Mouse (Mus musculus): ENCODE measurements at regions not wholly inside any gene's neighbourhood (a gene's known extent, or its start where the extent isn't known, plus 50 kb on each side); places are given as distances from the start of the nearest gene placed in this dataset.

GRCm38 (mm10) chr13:11344500-11344899 lies 762.2 kb downstream of the Ryr2 start:
- H3ac ChIP-seq (ENCODE audit: control insufficient read depth, insufficient read length), result no peak overlapping the region
- H3K4me3 ChIP-seq, result no peak overlapping the region
- no peak for TF ChIP-seq USF1 (IDR thresholded peaks at IDR 0.05; ENCODE audit: low read depth)
- no peak for TF ChIP-seq POLR2AphosphoS2 (IDR thresholded peaks at IDR 0.05; ENCODE audit: insufficient read length, low read depth)
- TF ChIP-seq SRF (IDR thresholded peaks at IDR 0.05; ENCODE audit: control insufficient read depth, insufficient read length, low read depth), result no peak
- TF ChIP-seq E2F4 (IDR thresholded peaks at IDR 0.05; ENCODE audit: insufficient read depth), result no peak
- no peak for TF ChIP-seq TCF12 (IDR thresholded peaks at IDR 0.05; ENCODE audit: insufficient read depth, poor library complexity, severe bottlenecking)
- TF ChIP-seq MYOD1 (IDR thresholded peaks at IDR 0.05; ENCODE audit: control insufficient read depth in 1 of 3, insufficient read length in 2 of 3, low read depth in 2 of 3), result no peak
- no peak for TF ChIP-seq POLR2A (IDR thresholded peaks at IDR 0.05; ENCODE audit: insufficient read length, low read depth)
- H3K36me3 ChIP-seq (ENCODE audit: control insufficient read depth, insufficient read depth), result no peaks in the 10 kb centered on the region
- H3K27me3 ChIP-seq (ENCODE audit: control insufficient read depth, insufficient read depth, insufficient read length), result no peaks in the 10 kb centered on the region
- H3K79me2 ChIP-seq (ENCODE audit: control insufficient read depth, insufficient read depth), result no peaks in the 10 kb centered on the region
- H3K4me2 ChIP-seq (ENCODE audit: low read depth), result no peak overlapping the region

GRCm38 (mm10) chr13:11338297-11338616 lies 768.5 kb downstream of the Ryr2 start:
- Histone ChIP-seq H3K79me2 (ENCODE audit: control insufficient read depth, insufficient read depth) (no peaks in the 10 kb centered on the region), H3K4me2 (ENCODE audit: low read depth) (no peak overlapping the region), H3K4me3 (no peak overlapping the region), H3K27me3 (ENCODE audit: control insufficient read depth, insufficient read depth, insufficient read length) (no peaks in the 10 kb centered on the region), H3ac (ENCODE audit: control insufficient read depth, insufficient read length) (no peak overlapping the region), H3K36me3 (ENCODE audit: control insufficient read depth, insufficient read depth) (no peaks in the 10 kb centered on the region)
- TF ChIP-seq POLR2AphosphoS2 (IDR thresholded peaks at IDR 0.05; ENCODE audit: insufficient read length, low read depth) (no peak), TCF12 (IDR thresholded peaks at IDR 0.05; ENCODE audit: insufficient read depth, poor library complexity, severe bottlenecking) (no peak), POLR2A (IDR thresholded peaks at IDR 0.05; ENCODE audit: insufficient read length, low read depth) (no peak), TCF3 (IDR thresholded peaks at IDR 0.05; ENCODE audit: insufficient read length, low read depth) (no peak), SRF (IDR thresholded peaks at IDR 0.05; ENCODE audit: control insufficient read depth, insufficient read length, low read depth) (no peak), USF1 (IDR thresholded peaks at IDR 0.05; ENCODE audit: low read depth) (no peak), MAX (IDR thresholded peaks at IDR 0.05; ENCODE audit: low read depth) (no peak), MYOG (IDR thresholded peaks at IDR 0.05; ENCODE audit: control insufficient read depth in 1 of 3, insufficient read depth in 1 of 3, insufficient read length in 2 of 3, low read depth in 2 of 3) (no peak), MYOD1 (IDR thresholded peaks at IDR 0.05; ENCODE audit: control insufficient read depth in 1 of 3, insufficient read length in 2 of 3, low read depth in 2 of 3) (no peak), REST (IDR thresholded peaks at IDR 0.05; ENCODE audit: insufficient read depth, insufficient read length) (no peak), CEBPB (IDR thresholded peaks at IDR 0.05; ENCODE audit: insufficient read depth, poor library complexity, severe bottlenecking) (no peak), E2F4 (IDR thresholded peaks at IDR 0.05; ENCODE audit: insufficient read depth) (no peak)

DNA sequence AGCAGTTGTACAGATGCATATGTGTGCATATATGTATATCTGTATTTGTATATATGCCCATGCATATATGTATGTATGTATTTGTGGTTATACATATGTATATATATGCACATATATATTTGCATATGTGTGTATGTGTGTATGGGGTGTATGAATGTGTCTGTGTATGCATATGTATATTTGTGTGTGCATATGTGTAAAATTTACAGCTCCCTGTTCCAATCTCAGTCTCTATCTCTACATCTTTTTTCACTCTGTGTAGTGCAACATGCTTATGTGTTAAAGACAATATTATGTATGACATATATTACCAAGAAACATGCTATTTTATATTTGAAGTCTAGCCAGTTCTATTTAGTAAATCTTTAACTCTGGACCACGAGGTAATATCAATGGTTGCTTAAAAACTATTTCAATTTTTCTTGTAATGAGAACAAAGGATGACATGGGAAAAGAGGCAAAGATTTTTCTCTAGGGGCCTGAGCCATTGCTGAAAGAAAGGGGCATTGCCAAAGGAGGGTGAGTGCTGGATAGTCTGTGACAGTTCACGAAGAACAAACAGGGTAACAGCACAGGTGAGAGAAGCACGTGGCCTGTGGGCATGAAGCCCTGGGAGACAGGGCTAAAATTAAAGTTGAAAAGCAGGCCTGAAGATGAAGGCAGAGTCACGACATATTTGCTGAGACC lies 769.0 kb downstream of the Ryr2 start:
- Histone ChIP-seq H3K79me2 (ENCODE audit: control insufficient read depth, insufficient read depth) (no peaks in the 10 kb centered on the region), H3ac (ENCODE audit: control insufficient read depth, insufficient read length) (no peak overlapping the region), H3K4me3 (no peak overlapping the region), H3K36me3 (ENCODE audit: control insufficient read depth, insufficient read depth) (no peaks in the 10 kb centered on the region), H3K4me2 (ENCODE audit: low read depth) (no peak overlapping the region), H3K27me3 (ENCODE audit: control insufficient read depth, insufficient read depth, insufficient read length) (no peaks in the 10 kb centered on the region)
- TF ChIP-seq MYOG (IDR thresholded peaks at IDR 0.05; ENCODE audit: control insufficient read depth in 1 of 3, insufficient read depth in 1 of 3, insufficient read length in 2 of 3, low read depth in 2 of 3), result no peak
- TF ChIP-seq TCF12 (IDR thresholded peaks at IDR 0.05; ENCODE audit: insufficient read depth, poor library complexity, severe bottlenecking), result no peak
- TF ChIP-seq TCF3 (IDR thresholded peaks at IDR 0.05; ENCODE audit: insufficient read length, low read depth), result no peak

GRCm38 (mm10) chr13:11336958-11337357 lies 769.8 kb downstream of the Ryr2 start:
- no peak overlapping the region for H3K4me3 ChIP-seq
- H3ac ChIP-seq (ENCODE audit: control insufficient read depth, insufficient read length), result no peak overlapping the region
- no peak overlapping the region for H3K4me2 ChIP-seq (ENCODE audit: low read depth)
- no peaks in the 10 kb centered on the region for H3K27me3 ChIP-seq (ENCODE audit: control insufficient read depth, insufficient read depth, insufficient read length)
- no peaks in the 10 kb centered on the region for H3K36me3 ChIP-seq (ENCODE audit: control insufficient read depth, insufficient read depth)
- TF ChIP-seq MAX (IDR thresholded peaks at IDR 0.05; ENCODE audit: low read depth) (no peak), TCF12 (IDR thresholded peaks at IDR 0.05; ENCODE audit: insufficient read depth, poor library complexity, severe bottlenecking) (no peak), TCF3 (IDR thresholded peaks at IDR 0.05; ENCODE audit: insufficient read length, low read depth) (no peak), CEBPB (IDR thresholded peaks at IDR 0.05; ENCODE audit: insufficient read depth, poor library complexity, severe bottlenecking) (no peak), E2F4 (IDR thresholded peaks at IDR 0.05; ENCODE audit: insufficient read depth) (no peak), MYOG (IDR thresholded peaks at IDR 0.05; ENCODE audit: control insufficient read depth in 1 of 3, insufficient read depth in 1 of 3, insufficient read length in 2 of 3, low read depth in 2 of 3) (no peak), POLR2AphosphoS2 (IDR thresholded peaks at IDR 0.05; ENCODE audit: insufficient read length, low read depth) (no peak), POLR2A (IDR thresholded peaks at IDR 0.05; ENCODE audit: insufficient read length, low read depth) (no peak), REST (IDR thresholded peaks at IDR 0.05; ENCODE audit: insufficient read depth, insufficient read length) (no peak), USF1 (IDR thresholded peaks at IDR 0.05; ENCODE audit: low read depth) (no peak), MYOD1 (IDR thresholded peaks at IDR 0.05; ENCODE audit: control insufficient read depth in 1 of 3, insufficient read length in 2 of 3, low read depth in 2 of 3) (no peak), SRF (IDR thresholded peaks at IDR 0.05; ENCODE audit: control insufficient read depth, insufficient read length, low read depth) (no peak)
- H3K79me2 ChIP-seq (ENCODE audit: control insufficient read depth, insufficient read depth), result no peaks in the 10 kb centered on the region

- Histone ChIP-seq H3K27me3 (ENCODE audit: control insufficient read depth, insufficient read depth, insufficient read length) (no peaks in the 10 kb centered on the region), H3K4me2 (ENCODE audit: low read depth) (no peak overlapping the region), H3ac (ENCODE audit: control insufficient read depth, insufficient read length) (no peak overlapping the region), H3K4me3 (no peak overlapping the region), H3K36me3 (ENCODE audit: control insufficient read depth, insufficient read depth) (no peaks in the 10 kb centered on the region), H3K79me2 (ENCODE audit: control insufficient read depth, insufficient read depth) (no peaks in the 10 kb centered on the region)
- TF ChIP-seq SRF (IDR thresholded peaks at IDR 0.05; ENCODE audit: control insufficient read depth, insufficient read length, low read depth) (no peak), POLR2AphosphoS2 (IDR thresholded peaks at IDR 0.05; ENCODE audit: insufficient read length, low read depth) (no peak), E2F4 (IDR thresholded peaks at IDR 0.05; ENCODE audit: insufficient read depth) (no peak), TCF12 (IDR thresholded peaks at IDR 0.05; ENCODE audit: insufficient read depth, poor library complexity, severe bottlenecking) (no peak), MYOD1 (IDR thresholded peaks at IDR 0.05; ENCODE audit: control insufficient read depth in 1 of 3, insufficient read length in 2 of 3, low read depth in 2 of 3) (no peak), CEBPB (IDR thresholded peaks at IDR 0.05; ENCODE audit: insufficient read depth, poor library complexity, severe bottlenecking) (no peak), USF1 (IDR thresholded peaks at IDR 0.05; ENCODE audit: low read depth) (no peak), POLR2A (IDR thresholded peaks at IDR 0.05; ENCODE audit: insufficient read length, low read depth) (no peak), TCF3 (IDR thresholded peaks at IDR 0.05; ENCODE audit: insufficient read length, low read depth) (no peak), MYOG (IDR thresholded peaks at IDR 0.05; ENCODE audit: control insufficient read depth in 1 of 3, insufficient read depth in 1 of 3, insufficient read length in 2 of 3, low read depth in 2 of 3) (no peak), REST (IDR thresholded peaks at IDR 0.05; ENCODE audit: insufficient read depth, insufficient read length) (no peak)
Measured at GRCm38 (mm10) chr13:11331991-11332390, 774.8 kb downstream of the Ryr2 start.
